Mouse (Mus musculus): Measurements from ENCODE around the gene Brpf1. TPM values are rescaled to one million over a fixed set of nuclear protein-coding genes. Genes with fewer than 3 reads are reported as not detected.
A peak's percentile ranks its signal among the peaks of the same experiment; 100 is the strongest.

Gene Brpf1
- 15.6 and 22.8 TPM in 2 replicates for polyA plus RNA-seq (2014; fragmentation: Nextera tagmentation; extraction: Ambion mirVana)

DNA sequence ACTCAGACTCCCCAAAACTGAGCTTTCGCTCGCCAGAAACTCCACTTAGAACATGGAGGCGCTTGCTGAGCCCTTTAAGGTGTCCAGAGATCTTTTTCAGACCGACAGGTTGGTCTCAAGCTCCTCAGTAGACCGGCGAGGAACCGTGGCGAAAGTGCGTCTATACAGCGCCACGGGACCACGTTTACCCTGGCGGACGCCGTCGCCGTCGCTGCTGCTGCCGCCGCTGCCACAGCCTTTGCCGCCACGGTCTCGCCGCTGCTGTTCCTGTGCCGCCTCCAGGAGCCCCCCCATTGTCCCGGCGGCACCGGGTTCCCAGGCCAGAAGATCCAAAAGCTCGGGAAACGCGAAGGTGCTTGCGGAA lies at the start of gene Brpf1:
Gene Brpf1, plus strand, starts transcription at position 152 of the 364 bp plus-strand sequence.
- ATAC-seq (ENCODE audit: low FRiP score, low TSS enrichment) (peak; percentile 70), DNase-seq (no peak)
- peak within 1 kb of the TSS; percentile 92 for H3K9ac ChIP-seq (replicated peaks; ENCODE audit: low read length)
- peak within 1 kb of the TSS; percentile 96 for H3K4me3 ChIP-seq (replicated peaks; ENCODE audit: low read depth, low read length)
- H3K4me2 ChIP-seq (ENCODE audit: low read length), result peak within 1 kb of the TSS; percentile 98
- peaks cover 15% of the 10 kb centered on the region for H3K36me3 ChIP-seq (ENCODE audit: control insufficient read depth, insufficient read depth, low read length)
- under 1% methylated on average over 32 of the region's 32 CpGs for WGBS
- H3K4me1 ChIP-seq (ENCODE audit: control insufficient read depth, insufficient read depth, low read length), result peaks cover 11% of the 10 kb centered on the region
- peak within 1 kb of the TSS; percentile 98 for H3K27ac ChIP-seq (replicated peaks; ENCODE audit: low read depth, low read length)
- no peaks in the 10 kb centered on the region for H3K27me3 ChIP-seq (ENCODE audit: control insufficient read depth, insufficient read depth, low read length)
- H3K9me3 ChIP-seq (ENCODE audit: control insufficient read depth, low read length), result no peaks in the 10 kb centered on the region

DNA sequence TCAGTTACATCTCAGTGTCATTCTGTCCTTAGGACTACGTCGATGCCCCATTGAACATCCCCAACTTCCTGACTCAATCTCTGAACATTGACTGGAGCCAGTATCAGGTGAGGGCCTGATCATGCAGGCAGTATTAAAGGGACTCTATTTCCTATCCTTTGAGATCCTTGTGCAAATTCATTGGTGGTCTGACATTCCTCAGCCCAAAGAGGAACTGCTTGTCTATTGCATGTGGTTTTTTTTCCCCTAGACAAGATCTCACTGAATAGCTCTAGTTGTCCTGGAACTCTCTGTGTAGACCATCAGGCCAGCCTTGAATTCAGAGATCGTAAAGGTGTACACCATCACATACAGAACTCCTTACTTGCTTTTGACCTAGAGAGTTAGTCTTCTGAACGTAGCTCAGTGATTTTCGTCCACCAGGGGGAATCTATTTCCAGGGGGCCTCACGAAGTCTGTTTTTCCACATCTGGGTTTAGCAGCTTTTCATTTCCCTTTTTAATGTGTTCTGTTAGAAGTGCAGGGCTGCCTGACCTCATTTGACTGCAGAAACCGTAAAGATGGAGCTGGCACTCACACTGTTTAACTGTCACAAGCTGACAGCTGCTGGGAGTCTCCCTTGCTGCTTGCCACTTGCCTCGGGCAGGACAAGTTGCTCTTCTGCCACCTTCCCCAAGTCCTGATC lies 45.6 kb upstream of the Brpf1 start:
- Histone ChIP-seq H3K27me3 (ENCODE audit: control insufficient read depth, insufficient read depth, low read length) (no peaks in the 10 kb centered on the region), H3K9ac (replicated peaks; ENCODE audit: low read length) (no peak overlapping the region), H3K4me2 (ENCODE audit: low read length) (no peak overlapping the region), H3K9me3 (ENCODE audit: control insufficient read depth, low read length) (no peaks in the 10 kb centered on the region), H3K4me3 (replicated peaks; ENCODE audit: low read depth, low read length) (no peak overlapping the region), H3K4me1 (ENCODE audit: control insufficient read depth, insufficient read depth, low read length) (no peaks in the 10 kb centered on the region), H3K36me3 (ENCODE audit: control insufficient read depth, insufficient read depth, low read length) (peaks cover 90% of the 10 kb centered on the region), H3K27ac (replicated peaks; ENCODE audit: low read depth, low read length) (no peak overlapping the region)
- 89% methylated on average over 8 of the region's 8 CpGs for WGBS
- DNase-seq (no peak), ATAC-seq (ENCODE audit: low FRiP score, low TSS enrichment) (no peak)

DNA sequence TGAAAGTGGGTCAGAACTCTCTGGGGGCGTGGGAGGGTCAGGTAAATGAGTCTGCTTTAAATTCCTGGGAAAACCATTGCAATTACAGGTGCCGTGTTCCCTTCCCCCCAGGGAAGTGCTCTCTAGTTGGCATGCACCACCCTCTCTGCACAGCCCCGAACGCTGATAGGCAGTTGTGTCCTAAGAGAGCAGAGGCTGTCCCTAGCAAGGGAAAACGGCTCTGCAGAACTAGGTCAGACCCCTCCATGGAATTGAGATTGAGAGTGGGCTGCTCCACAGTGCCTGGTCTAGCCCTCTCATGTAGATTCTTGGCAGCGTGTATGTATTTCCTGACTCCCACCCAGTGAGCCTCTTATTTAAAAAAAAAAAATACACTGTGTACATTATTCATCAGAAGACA lies 43.4 kb upstream of the Brpf1 start:
- H3K4me1 ChIP-seq (ENCODE audit: control insufficient read depth, insufficient read depth, low read length), result no peaks in the 10 kb centered on the region
- peaks cover 91% of the 10 kb centered on the region for H3K36me3 ChIP-seq (ENCODE audit: control insufficient read depth, insufficient read depth, low read length)
- ATAC-seq (ENCODE audit: low FRiP score, low TSS enrichment) (no peak; the same call in 1 of the 2 replicates), DNase-seq (no peak)
- H3K27me3 ChIP-seq (ENCODE audit: control insufficient read depth, insufficient read depth, low read length), result no peaks in the 10 kb centered on the region
- H3K27ac ChIP-seq (replicated peaks; ENCODE audit: low read depth, low read length), result no peak overlapping the region
- no peak overlapping the region for H3K4me3 ChIP-seq (replicated peaks; ENCODE audit: low read depth, low read length)
- H3K9ac ChIP-seq (replicated peaks; ENCODE audit: low read length), result no peak overlapping the region
- no peaks in the 10 kb centered on the region for H3K9me3 ChIP-seq (ENCODE audit: control insufficient read depth, low read length)
- WGBS, result 89% methylated on average over 6 of the region's 6 CpGs
- H3K4me2 ChIP-seq (ENCODE audit: low read length), result no peak overlapping the region

DNA sequence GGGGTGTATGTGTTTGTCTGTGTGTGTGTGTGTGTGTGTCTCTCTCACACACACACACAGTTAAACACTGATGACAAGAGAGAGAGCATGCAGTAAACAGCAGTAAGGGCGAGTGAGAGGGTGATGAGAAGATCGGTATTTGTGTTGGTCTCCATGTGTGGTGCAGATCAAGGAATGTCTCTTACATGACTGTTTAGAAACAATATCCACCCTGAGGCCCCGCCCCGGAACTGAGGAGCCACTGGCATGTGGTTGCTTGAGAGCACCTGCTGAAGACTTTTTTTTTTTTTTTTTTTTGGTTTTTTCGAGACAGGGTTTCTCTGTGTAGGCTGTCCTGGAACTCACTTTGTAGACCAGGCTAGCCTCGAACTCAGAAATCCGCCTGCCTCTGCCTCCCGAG lies 42.5 kb upstream of the Brpf1 start:
- H3K9ac ChIP-seq (replicated peaks; ENCODE audit: low read length), result no peak overlapping the region
- 94% methylated on average over 8 of the region's 8 CpGs for WGBS
- DNase-seq (no peak), ATAC-seq (ENCODE audit: low FRiP score, low TSS enrichment) (no peak)
- peaks cover 92% of the 10 kb centered on the region for H3K36me3 ChIP-seq (ENCODE audit: control insufficient read depth, insufficient read depth, low read length)
- H3K4me1 ChIP-seq (ENCODE audit: control insufficient read depth, insufficient read depth, low read length), result no peaks in the 10 kb centered on the region
- no peak overlapping the region; the same call in 1 of the 2 replicates for H3K27ac ChIP-seq (replicated peaks; ENCODE audit: low read depth, low read length)
- H3K27me3 ChIP-seq (ENCODE audit: control insufficient read depth, insufficient read depth, low read length), result no peaks in the 10 kb centered on the region
- H3K9me3 ChIP-seq (ENCODE audit: control insufficient read depth, low read length), result no peaks in the 10 kb centered on the region
- no peak overlapping the region for H3K4me3 ChIP-seq (replicated peaks; ENCODE audit: low read depth, low read length)
- H3K4me2 ChIP-seq (ENCODE audit: low read length), result no peak overlapping the region

DNA sequence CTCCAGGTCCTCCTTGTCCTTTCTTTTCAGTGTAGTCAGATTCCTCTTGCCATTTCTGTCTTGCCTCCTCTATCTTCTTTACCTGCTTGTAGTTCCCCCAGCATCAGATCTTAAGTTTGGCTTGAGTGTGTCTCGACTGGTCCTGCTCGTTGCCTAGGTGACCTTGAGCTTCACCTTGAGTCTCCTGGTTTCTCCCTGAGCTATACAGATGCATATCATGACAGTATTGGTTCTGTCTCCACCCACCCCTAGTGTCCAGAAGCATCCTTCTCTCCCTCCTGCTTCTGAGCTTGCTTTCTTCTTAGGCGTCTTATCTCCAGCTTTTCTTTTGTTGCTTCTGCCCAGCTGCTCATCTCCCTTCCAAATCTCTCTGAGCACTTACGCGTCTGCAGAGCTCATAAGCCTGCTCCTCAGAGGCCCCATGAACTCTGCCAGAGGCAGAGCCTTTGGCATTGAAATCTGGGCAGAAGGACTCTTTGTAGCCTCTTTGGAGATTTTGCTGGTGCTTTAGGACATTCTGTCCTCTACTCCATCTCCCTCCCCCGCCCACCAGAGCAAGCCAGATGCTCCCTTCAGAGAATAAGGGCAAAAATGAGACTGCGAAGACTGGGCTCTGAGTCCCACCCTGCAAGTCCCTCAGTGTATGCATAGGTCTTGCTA lies 39.8 kb upstream of the Brpf1 start:
- Histone ChIP-seq H3K9ac (replicated peaks; ENCODE audit: low read length) (no peak overlapping the region), H3K4me2 (ENCODE audit: low read length) (no peak overlapping the region), H3K27ac (replicated peaks; ENCODE audit: low read depth, low read length) (no peak overlapping the region), H3K4me3 (replicated peaks; ENCODE audit: low read depth, low read length) (no peak overlapping the region), H3K9me3 (ENCODE audit: control insufficient read depth, low read length) (no peaks in the 10 kb centered on the region), H3K27me3 (ENCODE audit: control insufficient read depth, insufficient read depth, low read length) (no peaks in the 10 kb centered on the region), H3K4me1 (ENCODE audit: control insufficient read depth, insufficient read depth, low read length) (no peaks in the 10 kb centered on the region), H3K36me3 (ENCODE audit: control insufficient read depth, insufficient read depth, low read length) (peaks cover 94% of the 10 kb centered on the region)
- DNase-seq (no peak), ATAC-seq (ENCODE audit: low FRiP score, low TSS enrichment) (no peak)
- 89% methylated on average over 7 of the region's 7 CpGs for WGBS

DNA sequence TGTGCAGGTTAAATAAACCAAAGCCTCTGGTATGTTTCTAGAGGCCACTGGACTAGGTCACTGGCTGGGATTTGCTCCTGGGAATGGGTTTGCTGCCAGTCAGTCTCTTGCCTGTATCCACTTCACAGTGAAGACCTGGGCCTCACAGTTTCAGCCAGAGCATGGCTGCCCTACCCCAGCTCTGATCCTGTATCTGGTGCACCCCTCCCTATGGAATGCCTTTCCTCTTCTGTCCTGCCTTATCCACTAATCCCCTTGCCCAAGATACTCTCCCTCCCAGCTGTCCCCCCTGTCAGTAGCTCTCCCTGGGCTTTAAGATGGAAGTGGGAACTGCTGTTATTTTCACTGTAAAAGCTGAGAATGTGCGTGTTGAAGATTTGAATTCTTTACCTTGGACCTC lies 38.9 kb upstream of the Brpf1 start:
- no peak overlapping the region for H3K27ac ChIP-seq (replicated peaks; ENCODE audit: low read depth, low read length)
- H3K4me1 ChIP-seq (ENCODE audit: control insufficient read depth, insufficient read depth, low read length), result no peaks in the 10 kb centered on the region
- ATAC-seq (ENCODE audit: low FRiP score, low TSS enrichment), result no peak

DNA sequence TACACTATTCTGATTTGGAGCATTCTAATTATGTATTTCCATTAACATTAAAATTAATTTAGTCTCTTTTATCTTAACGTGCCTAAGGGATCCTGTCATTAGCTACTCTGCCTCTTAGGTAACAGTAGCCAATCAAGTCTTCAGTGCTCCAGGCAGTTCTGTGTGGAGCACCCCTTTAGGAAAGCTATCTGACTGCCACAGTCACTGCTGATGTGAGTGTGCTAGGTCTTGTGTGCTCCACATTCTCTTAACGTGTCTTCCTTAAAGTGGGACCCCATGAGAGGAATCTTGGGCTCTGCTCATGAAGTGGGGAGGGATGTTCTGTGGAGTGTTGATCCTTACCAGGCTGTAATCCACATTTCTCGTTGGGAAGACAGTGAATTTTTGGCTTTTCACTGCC lies 34.6 kb upstream of the Brpf1 start:
- ATAC-seq (ENCODE audit: low FRiP score, low TSS enrichment) (no peak), DNase-seq (no peak)
- H3K27ac ChIP-seq (replicated peaks; ENCODE audit: low read depth, low read length), result no peak overlapping the region
- no peak overlapping the region for H3K4me3 ChIP-seq (replicated peaks; ENCODE audit: low read depth, low read length)
- H3K4me1 ChIP-seq (ENCODE audit: control insufficient read depth, insufficient read depth, low read length), result no peaks in the 10 kb centered on the region
- H3K4me2 ChIP-seq (ENCODE audit: low read length), result no peak overlapping the region
- no peaks in the 10 kb centered on the region for H3K27me3 ChIP-seq (ENCODE audit: control insufficient read depth, insufficient read depth, low read length)
- 83% methylated on average over 3 of the region's 3 CpGs for WGBS
- peaks cover 87% of the 10 kb centered on the region for H3K36me3 ChIP-seq (ENCODE audit: control insufficient read depth, insufficient read depth, low read length)
- no peaks in the 10 kb centered on the region for H3K9me3 ChIP-seq (ENCODE audit: control insufficient read depth, low read length)
- H3K9ac ChIP-seq (replicated peaks; ENCODE audit: low read length), result no peak overlapping the region

More for the DNA sequence above, 38.9 kb upstream of the Brpf1 start:
- Histone ChIP-seq H3K4me2 (ENCODE audit: low read length) (no peak overlapping the region), H3K9ac (replicated peaks; ENCODE audit: low read length) (no peak overlapping the region), H3K9me3 (ENCODE audit: control insufficient read depth, low read length) (no peaks in the 10 kb centered on the region), H3K4me3 (replicated peaks; ENCODE audit: low read depth, low read length) (no peak overlapping the region), H3K27me3 (ENCODE audit: control insufficient read depth, insufficient read depth, low read length) (no peaks in the 10 kb centered on the region), H3K36me3 (ENCODE audit: control insufficient read depth, insufficient read depth, low read length) (peaks cover 95% of the 10 kb centered on the region)
- DNase-seq, result no peak
- WGBS, result 86% methylated on average over 1 of the region's 1 CpGs

DNA sequence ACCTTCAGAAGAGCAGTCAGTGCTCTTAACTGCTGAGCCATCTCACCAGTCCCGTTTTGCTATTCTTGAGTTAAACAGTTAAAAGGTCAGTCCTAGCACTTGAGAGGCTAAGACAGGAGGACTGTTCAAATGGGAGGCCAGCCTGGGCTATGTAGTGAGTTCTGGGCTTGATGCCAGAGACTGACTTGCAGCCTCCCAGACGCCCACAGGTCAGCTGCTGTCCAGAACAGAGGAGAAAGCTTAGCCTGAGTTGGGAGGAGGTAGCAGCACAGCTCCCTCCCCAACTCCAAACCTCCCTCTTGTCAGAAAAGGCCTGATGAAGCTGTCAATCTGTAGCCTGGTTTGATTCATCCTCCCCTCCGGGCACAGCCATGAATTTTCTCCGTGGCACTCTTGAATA lies 30.1 kb upstream of the Brpf1 start:
- 63% methylated on average over 4 of the region's 4 CpGs for WGBS
- ATAC-seq (ENCODE audit: low FRiP score, low TSS enrichment) (no peak), DNase-seq (no peak)
- peaks cover 68% of the 10 kb centered on the region for H3K36me3 ChIP-seq (ENCODE audit: control insufficient read depth, insufficient read depth, low read length)
- no peak overlapping the region for H3K9ac ChIP-seq (replicated peaks; ENCODE audit: low read length)
- H3K4me3 ChIP-seq (replicated peaks; ENCODE audit: low read depth, low read length), result no peak overlapping the region
- peaks cover 4% of the 10 kb centered on the region; the same call in 1 of the 2 replicates for H3K27me3 ChIP-seq (ENCODE audit: control insufficient read depth, insufficient read depth, low read length)
- H3K9me3 ChIP-seq (ENCODE audit: control insufficient read depth, low read length), result no peaks in the 10 kb centered on the region
- H3K27ac ChIP-seq (replicated peaks; ENCODE audit: low read depth, low read length), result no peak overlapping the region
- no peaks in the 10 kb centered on the region for H3K4me1 ChIP-seq (ENCODE audit: control insufficient read depth, insufficient read depth, low read length)
- no peak overlapping the region for H3K4me2 ChIP-seq (ENCODE audit: low read length)

DNA sequence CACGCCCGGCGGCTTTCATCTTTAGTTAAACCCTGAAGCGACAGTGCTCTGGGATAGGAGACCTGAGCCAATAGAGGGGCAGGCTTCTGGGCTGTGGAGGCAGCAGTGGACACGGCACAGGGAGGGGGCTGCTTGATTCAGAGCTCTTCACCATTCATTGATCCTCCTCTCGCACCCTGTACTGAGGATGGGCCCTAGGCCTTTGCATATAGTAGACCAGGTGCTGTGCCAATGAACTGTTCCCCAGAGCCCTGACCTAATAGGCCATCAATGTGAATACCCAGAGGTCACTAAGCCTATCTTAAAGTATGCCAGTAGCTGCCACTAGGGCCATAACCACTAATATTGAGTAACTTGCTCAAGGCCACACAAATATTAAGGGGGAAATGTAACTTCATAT lies 25.3 kb upstream of the Brpf1 start:
- Histone ChIP-seq H3K4me3 (replicated peaks; ENCODE audit: low read depth, low read length) (no peak overlapping the region), H3K9me3 (ENCODE audit: control insufficient read depth, low read length) (no peaks in the 10 kb centered on the region), H3K4me2 (ENCODE audit: low read length) (peak overlapping the region; percentile 61), H3K27me3 (ENCODE audit: control insufficient read depth, insufficient read depth, low read length) (peaks cover 31% of the 10 kb centered on the region), H3K36me3 (ENCODE audit: control insufficient read depth, insufficient read depth, low read length) (peaks cover 28% of the 10 kb centered on the region; the same call in 1 of the 2 replicates), H3K4me1 (ENCODE audit: control insufficient read depth, insufficient read depth, low read length) (peaks cover 10% of the 10 kb centered on the region; the same call in 1 of the 2 replicates), H3K9ac (replicated peaks; ENCODE audit: low read length) (no peak overlapping the region), H3K27ac (replicated peaks; ENCODE audit: low read depth, low read length) (no peak overlapping the region)
- no peak for ATAC-seq (ENCODE audit: low FRiP score, low TSS enrichment)
- 60% methylated on average over 6 of the region's 6 CpGs for WGBS
- no peak for DNase-seq
